Mouse (Mus musculus) erythroblast, embryonic 14.5 days (primary cell): ENCODE measurements around the gene Rpl28. TPM values are rescaled to one million over a fixed set of nuclear protein-coding genes. Genes with fewer than 3 reads are reported as not detected.

Source experiments
- H3K27me3 ChIP-seq: 2 replicates; pipeline ENCODE4 v1.6.1; 2012; ENCODE audit warnings: inconsistent platforms; ENCODE audit not compliant: control insufficient read depth
- H3K36me3 ChIP-seq: 2 replicates; pipeline ENCODE4 v1.6.1; 2012; ENCODE audit warnings: mild to moderate bottlenecking, inconsistent platforms; ENCODE audit not compliant: control insufficient read depth
- H3K4me1 ChIP-seq: 2 replicates; pipeline ENCODE4 v1.6.1; 2012; ENCODE audit warnings: inconsistent platforms; ENCODE audit not compliant: control insufficient read depth
- H3K4me3 ChIP-seq: replicated peaks from 2 replicates; pipeline ENCODE3; 2012; ENCODE audit warnings: moderate library complexity, mild to moderate bottlenecking, inconsistent platforms
- H3K9me3 ChIP-seq: 2 replicates; pipeline ENCODE4 v1.6.1; 2012; ENCODE audit warnings: low read length, inconsistent platforms, mixed read lengths; ENCODE audit not compliant: control insufficient read depth
- GATA1 ChIP-seq: IDR thresholded peaks from 2 replicates; pipeline ENCODE4 v1.6.1; 2012; ENCODE audit warnings: low read length, inconsistent platforms, mixed read lengths
- TAL1 ChIP-seq: IDR thresholded peaks from 3 replicates; pipeline ENCODE4 v1.6.1; 2012; ENCODE audit warnings: low read length, inconsistent platforms, mixed read lengths
- polyA plus RNA-seq: library from polyadenylated mRNA; stranded (reverse); fragments of >175 nt; gene quantifications from 2 replicates; pipeline ENCODE4 v1.2.3, GENCODE M21; 2012

The Rpl28 gene
- polyA plus RNA-seq, 1 experiment = 1,793 TPM

- peaks cover 15% of the 10 kb centered on the region for H3K9me3 ChIP-seq
- peaks cover 4% of the 10 kb centered on the region for H3K27me3 ChIP-seq
- no peak for TF ChIP-seq GATA1
- TF ChIP-seq TAL1 = no peak
- peak within 1 kb of the TSS; percentile 67 for H3K4me3 ChIP-seq
- peaks cover 37% of the 10 kb centered on the region for H3K36me3 ChIP-seq
- H3K4me1 ChIP-seq = peaks cover 61% of the 10 kb centered on the region
Observed at GRCm38 (mm10) chr7:4752821-4753570, 39.7 kb upstream of the Rpl28 start, which contains the start of gene Cox6b2. TSS of gene Cox6b2 (minus strand) at chr7:4753094.

GRCm38 (mm10) chr7:4759670-4760069 is 33.0 kb upstream of the Rpl28 start:
- Histone ChIP-seq H3K4me1 (peaks cover 3% of the 10 kb centered on the region; the same call in 1 of the 2 replicates), H3K27me3 (peaks cover 39% of the 10 kb centered on the region), H3K4me3 (no peak overlapping the region), H3K9me3 (peaks cover 15% of the 10 kb centered on the region), H3K36me3 (no peaks in the 10 kb centered on the region)
- no peak for TF ChIP-seq GATA1
- no peak for TF ChIP-seq TAL1

- Histone ChIP-seq H3K9me3 (no peaks in the 10 kb centered on the region), H3K36me3 (no peaks in the 10 kb centered on the region), H3K4me3 (no peak overlapping the region), H3K27me3 (peaks cover 54% of the 10 kb centered on the region), H3K4me1 (no peaks in the 10 kb centered on the region)
- no peak for TF ChIP-seq GATA1
- TF ChIP-seq TAL1 = no peak
Observed at GRCm38 (mm10) chr7:4764946-4765710, 27.5 kb upstream of the Rpl28 start.

GRCm38 (mm10) chr7:4771202-4771601 is 21.5 kb upstream of the Rpl28 start, which contains the start of gene Fam71e2:
TSS of gene Fam71e2 (minus strand) at chr7:4771302.
- Histone ChIP-seq H3K4me3 (no peak within 1 kb of the TSS), H3K9me3 (no peaks in the 10 kb centered on the region; the same call in 1 of the 2 replicates), H3K36me3 (no peaks in the 10 kb centered on the region), H3K4me1 (no peaks in the 10 kb centered on the region), H3K27me3 (peaks cover 50% of the 10 kb centered on the region)
- TF ChIP-seq GATA1 (no peak), TAL1 (no peak)

- H3K4me3 ChIP-seq = no peak overlapping the region
- H3K36me3 ChIP-seq = no peaks in the 10 kb centered on the region
- peaks cover 17% of the 10 kb centered on the region for H3K4me1 ChIP-seq
- H3K27me3 ChIP-seq = peaks cover 77% of the 10 kb centered on the region
- H3K9me3 ChIP-seq = peaks cover 2% of the 10 kb centered on the region; the same call in 1 of the 2 replicates
- TF ChIP-seq GATA1 (no peak), TAL1 (no peak)
Observed at GRCm38 (mm10) chr7:4776131-4776530, 16.5 kb upstream of the Rpl28 start.

GRCm38 (mm10) chr7:4776861-4777830 is 15.5 kb upstream of the Rpl28 start:
- peaks cover 86% of the 10 kb centered on the region for H3K27me3 ChIP-seq
- peaks cover 17% of the 10 kb centered on the region for H3K4me1 ChIP-seq
- peaks cover 2% of the 10 kb centered on the region; the same call in 1 of the 2 replicates for H3K9me3 ChIP-seq
- no peaks in the 10 kb centered on the region for H3K36me3 ChIP-seq
- peak overlapping the region; percentile 18 for H3K4me3 ChIP-seq
- TF ChIP-seq GATA1 = no peak
- no peak for TF ChIP-seq TAL1

- Histone ChIP-seq H3K27me3 (peaks cover 86% of the 10 kb centered on the region), H3K9me3 (peaks cover 2% of the 10 kb centered on the region; the same call in 1 of the 2 replicates), H3K4me3 (no peak overlapping the region), H3K36me3 (no peaks in the 10 kb centered on the region), H3K4me1 (peaks cover 19% of the 10 kb centered on the region)
- no peak for TF ChIP-seq TAL1
Observed at GRCm38 (mm10) chr7:4777851-4778637, 14.6 kb upstream of the Rpl28 start.

GRCm38 (mm10) chr7:4779921-4780320 is 12.8 kb upstream of the Rpl28 start:
- no peak for TF ChIP-seq GATA1
- no peak for TF ChIP-seq TAL1
- peaks cover 2% of the 10 kb centered on the region; the same call in 1 of the 2 replicates for H3K9me3 ChIP-seq
- H3K4me1 ChIP-seq = peaks cover 38% of the 10 kb centered on the region
- H3K36me3 ChIP-seq = peaks cover 14% of the 10 kb centered on the region
- peaks cover 70% of the 10 kb centered on the region for H3K27me3 ChIP-seq
- no peak overlapping the region for H3K4me3 ChIP-seq
